Mouse (Mus musculus) kidney, postnatal 14 days (tissue): ENCODE results near the gene Nr3c2.

Source experiments
- DNase-seq: peaks from one replicate; pipeline ENCODE4 v3.0.0; 2022; ENCODE audit warnings: mixed read lengths

Nr3c2 gene

GRCm38 (mm10) chr8:76899411-76900154, at the start of gene Nr3c2:
Gene Nr3c2 (plus strand): TSS chr8:76899442.
- no peak for DNase-seq

GRCm38 (mm10) chr8:76858534-76858933, 40.7 kb upstream of the Nr3c2 start:
- no peak for DNase-seq

GRCm38 (mm10) chr8:76859709-76860108, 39.5 kb upstream of the Nr3c2 start:
- peak; percentile 1 for DNase-seq

GRCm38 (mm10) chr8:76863066-76863465, 36.2 kb upstream of the Nr3c2 start:
- DNase-seq, result no peak

GRCm38 (mm10) chr8:76876809-76877208, 22.4 kb upstream of the Nr3c2 start:
- DNase-seq, result no peak

GRCm38 (mm10) chr8:76897050-76897449, 2.2 kb upstream of the Nr3c2 start:
- DNase-seq, result no peak

GRCm38 (mm10) chr8:76898721-76899410, 376 bp upstream of the Nr3c2 start:
- peak; percentile 82 for DNase-seq

GRCm38 (mm10) chr8:76900155-76901141, 1.2 kb downstream of the Nr3c2 start:
- DNase-seq, result peak; percentile 47

GRCm38 (mm10) chr8:76901430-76902204, 2.4 kb downstream of the Nr3c2 start:
- peak; percentile 98 for DNase-seq

- no peak for DNase-seq
These were observed 3.2 kb downstream of the Nr3c2 start for GRCm38 (mm10) chr8:76902205-76903078.

- no peak for DNase-seq
These were observed 12.0 kb downstream of the Nr3c2 start for GRCm38 (mm10) chr8:76911206-76911605.

- peak; percentile 14 for DNase-seq
These were observed 13.4 kb downstream of the Nr3c2 start for GRCm38 (mm10) chr8:76912678-76913077.

GRCm38 (mm10) chr8:76913207-76913606, 14.0 kb downstream of the Nr3c2 start:
- DNase-seq, result no peak

- no peak for DNase-seq
These were observed 16.0 kb downstream of the Nr3c2 start for GRCm38 (mm10) chr8:76915260-76915659.

GRCm38 (mm10) chr8:76919546-76919945, 20.3 kb downstream of the Nr3c2 start:
- DNase-seq, result no peak

GRCm38 (mm10) chr8:76924150-76924549, 24.9 kb downstream of the Nr3c2 start:
- no peak for DNase-seq

- DNase-seq, result no peak
These were observed 29.1 kb downstream of the Nr3c2 start for GRCm38 (mm10) chr8:76928326-76928725.

- DNase-seq, result no peak
These were observed 29.6 kb downstream of the Nr3c2 start for GRCm38 (mm10) chr8:76928808-76929207.

GRCm38 (mm10) chr8:76965046-76965445, 65.8 kb downstream of the Nr3c2 start:
- DNase-seq, result no peak

GRCm38 (mm10) chr8:76971187-76971586, 71.9 kb downstream of the Nr3c2 start:
- DNase-seq, result no peak

- DNase-seq, result no peak
These were observed 72.6 kb downstream of the Nr3c2 start for GRCm38 (mm10) chr8:76971761-76972404.
